Mouse (Mus musculus): ENCODE measurements at regions not wholly inside any gene's neighbourhood (a gene's known extent, or its start where the extent isn't known, plus 50 kb on each side); places are given as distances from the start of the nearest gene placed in this dataset.

- TF ChIP-seq CTCF (IDR thresholded peaks at IDR 0.05) (no peak), EP300 (IDR thresholded peaks at IDR 0.05) (no peak)
These were observed 521.5 kb downstream of the Bnc2 start for GRCm38 (mm10) chr4:84153571-84153970.

All from lung, postnatal 0 days (tissue).